Mouse (Mus musculus) heart, adult 8-10 months (tissue): ENCODE data around the gene Rab42. TPM values are rescaled to one million over a fixed set of nuclear protein-coding genes. Genes with fewer than 3 reads are reported as not detected.
A peak's percentile ranks its signal among the peaks of the same experiment; 100 is the strongest.

Experiments
- DNase-seq: peaks from one replicate; pipeline ENCODE4 v3.0.0; 2022; ENCODE audit warnings: low spot score
- total RNA-seq, 4 experiments: library from RNA; stranded (reverse); gene quantifications; 2 replicates each; pipeline ENCODE4 v1.2.4; 2022

The Rab42 gene
- total RNA-seq, 4 experiments from 2014 or later: 0.59 to 2.6 (median 1.7) TPM; not detected in 1

- no peak for DNase-seq
Observed at GRCm38 (mm10) chr4:132273166-132273565, 30.0 kb downstream of the Rab42 start.

DNA sequence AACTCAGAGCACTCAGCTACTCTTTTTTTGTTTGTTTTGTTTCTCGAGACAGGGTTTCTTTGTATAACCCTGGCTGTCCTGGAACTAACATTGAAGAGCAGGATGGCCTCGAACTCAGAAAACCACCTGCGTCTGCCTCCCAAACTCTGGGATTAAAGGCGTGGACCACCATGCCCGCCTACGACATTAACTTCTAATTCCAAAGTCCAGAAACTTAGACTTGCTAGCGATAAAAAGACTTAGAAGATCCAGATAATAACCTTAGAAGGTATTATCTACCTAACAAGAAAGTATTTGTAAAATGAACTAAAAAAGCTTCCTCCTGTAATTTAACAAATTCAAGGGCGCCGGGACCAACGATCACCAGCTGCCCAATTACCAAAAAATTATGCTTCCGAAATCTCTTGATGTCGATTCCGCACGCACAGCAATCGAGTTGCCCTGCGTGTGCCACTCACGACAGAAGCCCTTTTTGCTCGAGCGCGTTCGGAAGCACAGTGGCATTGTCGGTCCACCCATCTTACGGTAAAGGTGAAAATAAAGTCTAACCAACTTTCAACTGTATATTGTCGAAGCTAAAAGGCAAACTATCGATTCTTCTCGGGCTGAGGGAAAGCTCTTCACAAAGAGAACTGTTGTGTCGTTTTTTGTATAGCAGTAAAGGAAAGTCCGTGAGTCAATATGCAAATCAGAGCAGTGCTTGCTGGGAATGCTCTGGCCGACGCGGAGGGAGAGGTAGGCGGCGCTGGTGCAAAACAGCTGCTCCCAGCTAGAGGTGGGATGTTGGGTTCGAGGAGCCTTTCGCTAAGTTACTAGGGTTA is 33.2 kb downstream of the Rab42 start:
- DNase-seq: peak; percentile 89

GRCm38 (mm10) chr4:132268871-132269739 is 34.1 kb downstream of the Rab42 start:
- DNase-seq: no peak

DNA sequence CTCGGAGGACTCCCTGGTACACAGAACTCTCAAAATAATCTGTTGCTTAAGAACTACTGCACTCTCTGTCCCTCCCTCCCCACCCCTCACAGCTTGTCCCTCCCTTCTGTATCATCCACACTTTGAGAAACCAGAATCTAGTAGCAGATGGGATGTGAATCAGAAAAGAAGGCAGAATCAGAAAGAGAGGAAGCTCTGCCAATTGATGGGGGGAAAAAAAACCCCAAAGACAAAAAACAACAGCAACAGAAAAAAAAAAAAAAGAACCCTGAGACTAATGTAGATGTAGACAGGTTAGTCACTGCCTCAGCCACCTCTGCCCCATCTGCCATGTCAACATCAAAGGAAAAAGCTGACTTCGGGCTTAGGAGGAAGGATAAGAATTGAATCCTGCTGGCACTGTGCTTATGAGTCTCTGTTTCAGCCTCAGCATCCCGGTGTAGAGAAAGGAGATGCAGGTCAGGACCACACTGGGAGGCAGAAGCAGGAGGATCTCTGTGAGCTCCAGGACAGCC is 36.3 kb downstream of the Rab42 start:
- no peak for DNase-seq

DNA sequence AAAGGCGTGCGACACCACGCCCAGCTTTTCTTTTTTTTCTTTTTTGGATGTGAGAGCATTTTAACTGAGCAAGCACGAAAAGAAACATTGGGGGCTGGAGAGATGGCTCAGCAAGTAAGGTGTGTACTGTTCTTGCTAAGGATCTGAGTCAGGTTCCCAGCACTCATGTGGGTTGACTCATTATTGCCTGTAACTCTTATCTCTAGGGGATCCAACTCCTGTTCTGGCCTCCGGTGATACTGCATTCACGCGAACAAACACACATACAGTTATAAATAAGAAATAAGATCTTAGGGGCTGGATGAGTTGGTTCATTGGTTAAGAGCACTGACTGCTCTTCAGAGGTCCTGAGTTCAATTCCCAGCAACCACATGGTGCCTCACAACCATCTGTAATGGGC is 39.9 kb downstream of the Rab42 start:
- DNase-seq: no peak

- no peak for DNase-seq
Observed at GRCm38 (mm10) chr4:132262358-132262616, 40.9 kb downstream of the Rab42 start.

DNA sequence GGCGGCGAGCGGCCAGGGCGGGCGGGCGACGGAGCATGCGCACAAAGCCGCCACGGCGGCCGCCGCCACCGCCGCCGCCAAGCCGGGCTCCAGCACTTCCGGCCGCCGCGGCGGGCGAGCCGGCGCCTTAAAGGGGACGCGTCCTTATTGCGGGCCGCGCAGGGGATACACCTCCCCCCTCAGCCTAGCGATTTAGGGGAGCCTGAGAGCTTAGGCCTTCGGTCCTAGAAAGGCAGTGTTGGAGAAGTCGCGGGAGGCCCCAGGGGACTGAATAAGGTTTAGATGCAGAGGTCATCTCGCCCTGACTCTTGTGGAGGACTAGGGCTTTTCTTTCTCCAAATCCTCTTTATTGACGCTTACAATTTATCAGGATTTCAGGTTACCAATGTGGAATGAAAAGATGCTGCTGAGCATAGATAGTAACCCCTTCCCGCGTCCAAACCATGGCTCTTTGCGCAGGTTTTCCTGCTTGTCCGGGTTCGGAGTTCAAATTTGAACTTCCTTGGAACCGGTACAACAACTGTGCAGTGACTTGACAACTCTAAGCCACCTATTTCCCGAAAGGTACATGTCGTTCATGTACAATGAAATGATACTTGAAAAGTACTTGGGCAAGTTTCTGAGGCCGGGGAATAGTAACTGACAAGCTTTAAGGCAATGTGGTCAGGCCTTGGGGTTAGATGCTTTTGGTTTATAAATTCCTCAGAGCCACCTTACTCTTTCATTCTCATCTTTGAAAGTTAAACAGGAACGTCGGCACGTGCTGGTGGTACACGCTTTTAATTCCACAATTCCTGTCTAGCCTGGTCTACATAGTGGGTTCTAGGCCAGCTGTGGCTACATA is 41.4 kb downstream of the Rab42 start, which contains the start of gene Gmeb1:
Gmeb1 (minus strand) TSS at position 89 of the 844 bp plus-strand sequence.
- peak; percentile 76 for DNase-seq

GRCm38 (mm10) chr4:132260404-132261379 is 42.5 kb downstream of the Rab42 start:
- DNase-seq: peak; percentile 25

GRCm38 (mm10) chr4:132259248-132259647 is 43.9 kb downstream of the Rab42 start:
- DNase-seq: peak; percentile 14

- no peak for DNase-seq
Observed at GRCm38 (mm10) chr4:132256384-132256783, 46.8 kb downstream of the Rab42 start.

DNA sequence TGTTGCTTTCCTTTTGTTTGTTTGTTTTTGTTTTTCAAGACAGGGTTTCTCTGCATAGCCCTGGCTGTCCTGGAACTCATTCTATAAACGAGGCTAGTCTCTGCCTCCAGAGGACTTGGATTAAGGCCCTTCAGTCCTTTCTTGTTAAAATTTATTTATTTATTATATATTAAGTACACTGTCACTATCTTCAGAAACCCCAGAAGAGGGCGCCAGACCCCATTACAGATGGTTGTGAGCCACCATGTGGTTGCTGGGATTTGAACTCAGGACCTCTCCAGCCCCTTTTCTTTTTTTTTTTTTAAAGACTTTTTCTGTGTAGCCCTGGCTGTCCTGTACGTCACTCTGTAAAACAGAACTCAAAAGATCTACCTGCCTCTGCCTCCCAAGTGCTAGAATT is 48.2 kb downstream of the Rab42 start:
- DNase-seq: no peak

DNA sequence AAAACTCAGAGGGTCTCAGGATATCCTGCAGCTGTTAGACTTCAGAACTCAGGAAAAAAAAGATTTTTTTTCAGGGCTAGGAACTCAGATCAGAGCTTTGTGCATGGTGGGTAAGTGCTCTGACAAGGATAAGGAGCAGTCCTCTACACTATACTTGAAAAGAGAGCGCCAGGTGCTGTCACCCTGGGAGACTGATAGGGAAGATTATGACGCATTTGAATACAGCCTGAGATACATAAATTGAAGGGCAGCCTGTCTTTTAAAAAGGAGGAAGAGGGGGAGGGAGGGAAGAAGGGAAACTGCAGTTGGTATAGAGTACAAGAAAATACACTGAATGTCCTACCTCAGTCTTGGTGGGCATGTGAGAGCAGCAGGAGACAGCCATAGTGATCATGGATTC is 49.6 kb downstream of the Rab42 start:
- no peak for DNase-seq

- no peak for DNase-seq
Observed at GRCm38 (mm10) chr4:132253128-132253527, 50.1 kb downstream of the Rab42 start.

Other genes starting within 250 kb of the Rab42 start
- gene Gm10300, start 228.7 kb downstream of the Rab42 start, total RNA-seq: under 1 TPM in 3 of 4 experiments, not detected in 1; 0.12 to 0.29 (median 0.13) TPM
- gene Epb41, start 228.1 kb downstream of the Rab42 start, total RNA-seq: 100 to 1,000 TPM; 117 to 139 (median 131) TPM
- gene Oprd1, start 158.9 kb downstream of the Rab42 start, total RNA-seq: under 1 TPM; 0.09 to 0.28 (median 0.21) TPM
- 10 to 100 TPM; 23.8 to 27.1 (median 26.5) TPM for gene Ythdf2, start 91.1 kb downstream of the Rab42 start, total RNA-seq
- 10 to 100 TPM in 1 of 4 experiments, 1 to 10 TPM in 3; 8.6 to 11.5 (median 9.1) TPM for gene Gmeb1, start 41.8 kb downstream of the Rab42 start, total RNA-seq
- gene Taf12, start 29.0 kb downstream of the Rab42 start, total RNA-seq: 10 to 100 TPM; 29.4 to 35.8 (median 33.0) TPM
- gene Trnau1ap, start 26.2 kb upstream of the Rab42 start, total RNA-seq: 10 to 100 TPM; 21.2 to 29.1 (median 23.6) TPM
- gene Rcc1, start 50.2 kb upstream of the Rab42 start, total RNA-seq: 1 to 10 TPM; 5.9 to 7.8 (median 7.4) TPM
- gene Phactr4, start 119.1 kb upstream of the Rab42 start, total RNA-seq: 10 to 100 TPM; 20.7 to 23.9 (median 23.1) TPM
- 1 to 10 TPM; 2.5 to 4.7 (median 4.1) TPM for gene Med18, start 160.5 kb upstream of the Rab42 start, total RNA-seq
- 1 to 10 TPM; 2.6 to 3.6 (median 3.0) TPM for gene Sesn2, start 207.1 kb upstream of the Rab42 start, total RNA-seq
- 100 to 1,000 TPM; 262 to 368 (median 320) TPM for gene Atpif1, start 230.3 kb upstream of the Rab42 start, total RNA-seq
- gene Dnajc8, start 232.2 kb upstream of the Rab42 start, total RNA-seq: 10 to 100 TPM; 50.4 to 67.2 (median 58.2) TPM